Mouse (Mus musculus): ENCODE results near the gene Begain.

Gene Begain

DNA sequence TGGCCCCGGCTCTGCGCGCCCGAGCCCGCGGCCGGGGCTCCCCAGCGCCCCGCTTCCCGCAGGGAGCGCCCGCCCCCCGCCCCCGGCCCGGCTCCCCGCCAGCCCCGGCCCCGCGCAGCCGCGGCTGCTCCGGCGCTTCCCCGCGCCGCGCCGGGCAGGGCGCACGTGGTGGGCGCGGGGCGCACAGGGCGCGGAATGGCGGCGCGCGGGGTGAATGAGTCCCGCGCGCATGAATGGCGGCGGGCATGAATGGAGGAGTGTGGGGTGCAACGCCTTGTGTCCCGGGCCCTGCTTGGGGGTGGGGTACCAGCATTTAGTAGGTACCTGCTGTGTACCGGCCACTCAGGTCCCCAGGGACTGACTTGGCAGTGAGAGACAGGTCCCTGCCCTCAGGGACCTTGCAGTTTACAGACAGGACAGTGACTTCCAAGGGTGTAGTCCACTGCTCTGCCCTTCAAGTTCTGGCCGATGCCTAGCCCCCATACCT, at the start of gene Begain:
Begain (minus strand) TSS at position 51 of the 487 bp plus-strand sequence.
- no peak for DNase-seq

DNA sequence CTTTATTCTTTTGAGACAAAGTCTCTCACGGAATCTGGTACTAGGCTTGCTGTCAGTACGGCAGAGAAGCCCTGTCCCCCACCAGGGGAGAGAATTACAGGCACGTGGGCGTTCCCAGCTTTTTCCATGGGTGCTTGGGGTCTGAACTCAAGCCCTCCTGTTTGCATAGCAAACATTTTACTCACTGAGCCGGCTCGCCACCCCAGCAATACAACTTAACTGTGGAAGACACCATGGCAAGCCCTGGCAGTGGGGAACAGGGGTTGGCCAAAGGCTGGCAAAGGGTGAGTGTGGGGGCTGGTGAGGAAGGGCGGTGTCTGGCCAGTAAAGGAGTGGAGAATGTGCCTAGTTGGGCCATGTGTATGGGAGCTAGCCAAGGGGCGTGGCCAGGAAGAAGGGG, 47.7 kb upstream of the Begain start:
- no peak for DNase-seq

DNA sequence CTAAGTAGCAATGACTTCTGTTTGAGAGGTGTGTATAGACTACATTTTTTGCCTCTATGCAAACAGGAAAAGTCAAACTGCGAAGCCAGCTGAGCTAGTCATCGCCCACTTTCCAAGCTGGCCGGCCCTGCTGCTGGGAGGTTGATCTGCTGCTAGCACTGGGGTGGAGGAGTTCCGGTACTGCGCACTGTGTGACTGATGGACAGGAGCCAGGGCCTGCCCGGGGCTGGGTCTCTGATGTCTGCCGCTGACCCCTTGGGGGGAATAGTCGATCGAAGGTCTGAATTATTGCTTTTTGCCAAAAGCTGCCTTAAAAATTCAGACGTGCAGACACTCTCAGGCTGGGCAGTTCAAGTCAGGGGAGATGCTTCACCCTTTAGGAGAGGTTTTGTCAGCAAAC, 47.1 kb upstream of the Begain start:
- no peak for DNase-seq

DNA sequence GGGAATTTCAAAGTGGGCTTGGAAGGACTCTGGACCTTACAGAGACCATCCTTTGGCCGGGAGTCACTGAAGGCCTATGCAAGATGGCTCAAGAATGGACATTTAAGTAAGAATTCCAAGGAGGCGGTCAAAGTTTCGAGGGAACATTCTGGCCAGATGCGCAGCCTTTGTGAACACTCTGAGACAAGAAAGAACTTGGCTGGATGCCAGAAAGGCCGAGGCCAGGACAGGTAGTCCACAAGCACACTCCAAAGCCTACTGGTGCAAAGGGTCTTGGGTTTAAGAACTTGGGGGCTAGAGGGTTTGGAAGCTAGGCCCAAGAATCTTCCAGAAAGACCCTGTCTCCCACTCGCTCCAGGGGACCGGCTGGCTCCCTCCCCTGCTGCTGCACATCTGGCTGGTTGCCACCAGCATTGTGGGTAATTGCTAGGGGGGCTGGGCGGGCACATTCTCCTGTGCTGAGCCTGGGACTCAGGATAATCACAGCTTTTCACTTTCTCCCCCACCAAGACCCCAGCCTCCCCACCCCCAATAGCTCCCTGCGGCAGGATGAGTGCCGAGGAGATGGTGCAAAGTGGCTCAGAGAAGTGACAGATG, 45.1 kb upstream of the Begain start:
- DNase-seq: no peak

DNA sequence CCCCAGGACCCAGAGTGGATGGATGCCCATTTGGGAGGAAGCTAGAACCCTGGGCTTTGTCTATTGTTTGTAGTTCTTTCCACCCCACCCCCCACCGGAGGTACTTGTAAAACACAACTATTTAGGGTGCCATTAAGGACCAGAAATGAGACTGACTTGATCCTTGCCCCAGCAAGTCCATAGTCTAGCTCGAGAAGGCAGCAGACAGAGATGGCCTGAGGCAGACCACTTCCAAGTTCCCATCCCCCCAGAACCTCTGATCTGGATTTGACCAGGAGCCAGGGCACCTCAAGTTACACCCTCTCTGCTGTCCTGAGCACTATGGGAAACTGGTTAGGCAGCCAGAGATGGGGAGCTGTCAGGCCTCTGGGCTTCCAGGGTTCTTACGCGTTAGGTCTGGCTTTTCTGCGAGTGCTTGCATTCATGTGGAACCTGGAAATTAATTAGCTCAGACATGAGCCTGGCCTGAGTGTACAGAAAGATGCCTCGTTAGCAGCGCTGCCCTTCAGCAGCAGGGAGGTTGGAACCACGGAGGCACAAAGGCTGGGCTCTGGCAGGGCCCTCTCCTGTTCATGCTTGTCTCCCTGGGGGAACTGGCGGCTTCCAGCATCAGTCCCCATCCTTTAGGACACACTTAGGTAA, 44.5 kb upstream of the Begain start:
- no peak for DNase-seq

DNA sequence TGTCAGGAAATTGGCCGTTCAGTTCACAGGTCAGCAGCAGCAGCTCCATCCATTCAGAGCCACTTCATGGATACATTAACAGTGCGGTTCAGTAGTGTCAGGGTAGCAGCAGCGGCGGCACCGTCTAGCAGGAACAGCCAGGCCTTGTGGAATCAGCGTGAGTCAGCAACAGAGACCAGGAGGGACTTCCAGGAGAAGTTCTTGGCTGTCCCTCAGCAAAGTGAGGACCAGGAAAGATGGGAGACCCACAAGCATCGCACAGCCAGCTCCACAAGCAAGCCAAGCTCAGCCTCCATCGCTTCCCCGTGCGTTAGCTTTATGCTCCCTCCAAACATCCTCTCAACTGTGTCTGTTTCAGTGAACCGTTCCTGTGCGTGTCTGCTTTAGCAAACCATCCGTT, 40.9 kb upstream of the Begain start:
- no peak for DNase-seq

DNA sequence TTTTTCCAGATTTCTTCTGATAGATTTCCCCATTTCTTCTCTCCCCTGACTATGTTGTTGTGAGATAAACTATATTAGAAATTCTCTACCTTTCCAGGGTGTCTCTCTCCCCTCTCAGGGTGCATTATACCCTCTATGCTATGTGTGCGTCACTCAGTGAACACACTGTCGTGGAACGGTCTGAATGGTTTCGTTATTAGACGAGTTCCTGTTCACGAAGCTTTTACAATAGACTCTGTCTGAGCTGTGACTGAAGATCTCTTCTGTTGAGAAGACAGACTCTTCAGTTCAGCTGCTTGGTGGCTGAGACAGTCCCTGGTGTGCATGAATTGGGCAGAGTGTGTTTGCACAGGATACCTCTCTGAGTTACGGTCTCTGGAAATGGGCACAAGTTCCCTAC, 32.4 kb upstream of the Begain start:
- no peak for DNase-seq

DNA sequence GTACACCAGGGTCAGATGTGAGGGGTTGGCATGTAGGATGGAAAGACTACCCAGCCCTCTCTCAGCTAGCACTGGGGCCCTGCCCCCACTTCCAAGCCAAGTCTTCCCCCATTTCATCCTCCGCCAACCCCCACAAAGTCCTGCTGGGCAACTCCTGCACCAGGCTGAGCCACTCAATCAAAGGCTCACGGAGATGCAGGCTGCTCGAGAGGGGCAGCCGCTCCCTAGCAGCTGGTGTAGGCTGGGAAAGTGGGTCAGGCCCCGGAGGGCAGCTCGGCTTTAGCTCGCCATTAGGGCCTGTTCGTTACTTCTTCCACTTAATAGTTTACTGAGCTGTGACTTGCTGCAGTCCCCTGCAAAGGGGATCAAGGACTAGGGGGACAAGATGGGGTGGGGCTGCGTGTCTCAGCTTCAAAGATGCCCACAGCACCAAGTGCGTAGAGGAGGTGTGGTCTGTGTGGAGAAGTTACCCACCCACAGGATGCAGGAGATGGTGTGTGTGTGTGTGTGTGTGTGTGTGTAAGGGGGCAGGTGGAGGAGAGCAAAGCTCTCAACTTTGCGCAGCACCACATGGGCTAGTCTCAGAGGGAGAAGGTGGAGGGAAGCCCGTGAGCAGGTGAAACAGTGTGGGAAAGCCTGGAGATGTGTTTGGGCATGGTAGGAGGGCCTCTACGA, 22.6 kb upstream of the Begain start:
- no peak for DNase-seq

DNA sequence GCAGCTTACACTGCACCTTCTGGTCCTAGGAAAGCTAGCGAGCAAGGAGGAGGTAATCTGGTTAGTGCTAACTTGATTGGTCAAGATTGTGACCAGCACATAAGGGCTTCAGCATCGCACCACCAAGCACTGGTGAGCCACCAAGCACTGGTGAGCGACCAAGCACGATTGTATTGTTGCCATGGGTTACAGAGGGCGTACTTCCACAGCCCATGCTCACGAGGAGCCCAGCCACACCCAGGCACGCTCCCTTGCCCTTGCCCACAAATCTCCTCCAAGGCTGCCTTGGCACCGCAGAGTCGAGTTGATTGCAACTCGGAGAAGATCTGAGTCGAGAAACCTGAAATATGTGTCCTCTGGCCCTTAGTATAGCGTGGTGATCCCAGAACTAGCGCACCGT, 22.0 kb upstream of the Begain start:
- DNase-seq: no peak

DNA sequence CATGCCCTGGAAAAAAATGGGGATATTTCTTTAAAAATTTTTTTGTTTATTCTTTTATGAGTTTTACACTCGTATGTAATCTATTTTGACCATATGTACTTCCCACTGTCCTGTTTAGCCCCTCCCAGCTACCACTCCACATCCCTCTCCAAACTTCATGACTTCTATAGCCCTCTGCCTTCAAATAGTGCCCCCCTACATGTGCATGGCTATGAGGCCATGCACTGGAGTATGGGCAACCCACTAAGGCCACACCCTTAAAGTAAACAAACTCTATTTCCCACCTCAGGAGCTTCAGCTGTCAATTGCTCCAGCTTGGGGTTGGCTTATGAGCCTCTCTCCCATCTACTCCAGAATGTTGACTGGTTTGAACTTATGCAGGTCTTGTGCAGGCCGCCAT, 18.1 kb upstream of the Begain start:
- no peak for DNase-seq

DNA sequence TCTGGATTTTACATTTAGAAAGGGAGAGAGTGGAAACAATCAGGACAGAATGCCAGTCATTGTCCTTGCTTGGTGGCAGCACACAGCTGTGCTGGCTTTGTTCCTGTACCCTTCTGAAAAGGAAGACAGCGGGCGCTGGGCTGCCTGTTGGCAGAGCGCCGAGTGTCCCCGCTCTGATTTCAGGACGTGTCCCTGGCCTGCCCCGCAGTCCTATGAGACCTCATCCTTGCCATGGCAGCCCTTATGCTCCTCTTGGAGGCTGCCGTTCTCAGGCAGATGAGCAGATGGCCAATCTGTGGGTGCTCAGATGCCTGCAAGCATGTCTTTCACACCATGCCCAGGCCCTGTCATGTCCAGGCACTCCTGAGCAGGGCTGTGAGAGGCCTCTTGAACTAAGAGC, 17.7 kb upstream of the Begain start:
- DNase-seq: no peak

DNA sequence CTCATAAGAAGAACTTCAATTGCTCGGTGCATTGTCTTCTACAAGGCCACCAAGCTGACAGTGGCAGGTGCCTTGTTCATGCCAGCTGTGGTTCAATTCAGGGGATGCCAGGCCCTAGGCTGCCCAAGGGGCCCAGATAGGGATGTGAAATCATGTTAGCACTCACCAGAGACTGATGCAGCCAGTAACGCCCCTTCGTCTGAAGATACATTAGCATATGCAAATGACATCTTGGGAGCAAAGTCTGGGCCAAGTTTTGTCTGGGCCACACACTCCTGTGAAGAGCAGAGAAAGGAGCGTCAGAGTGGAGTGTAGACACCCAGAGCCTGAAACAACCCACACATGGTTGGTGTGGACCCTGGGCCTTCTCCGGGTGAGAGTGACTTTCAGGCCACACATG, 17.0 kb upstream of the Begain start:
- DNase-seq: no peak

DNA sequence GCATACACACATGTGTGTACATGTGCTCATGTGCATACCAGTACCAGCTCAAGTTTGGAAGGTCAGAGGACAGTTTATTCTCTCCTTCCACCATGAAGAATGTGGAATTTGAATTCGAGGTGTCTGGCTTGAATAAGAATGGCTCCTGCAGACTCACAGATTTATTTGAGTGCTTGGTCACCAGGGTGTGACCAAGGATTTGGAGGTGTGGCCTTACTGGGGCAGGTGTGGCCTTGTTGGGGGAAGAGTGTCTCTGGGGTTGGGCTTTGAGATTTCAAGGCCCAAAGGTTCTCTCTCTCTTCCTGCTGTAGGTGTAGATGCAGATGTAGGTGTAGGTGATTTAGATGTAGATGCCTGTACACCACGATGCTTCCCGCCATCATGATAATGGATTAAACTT, 15.5 kb upstream of the Begain start:
- DNase-seq: no peak

DNA sequence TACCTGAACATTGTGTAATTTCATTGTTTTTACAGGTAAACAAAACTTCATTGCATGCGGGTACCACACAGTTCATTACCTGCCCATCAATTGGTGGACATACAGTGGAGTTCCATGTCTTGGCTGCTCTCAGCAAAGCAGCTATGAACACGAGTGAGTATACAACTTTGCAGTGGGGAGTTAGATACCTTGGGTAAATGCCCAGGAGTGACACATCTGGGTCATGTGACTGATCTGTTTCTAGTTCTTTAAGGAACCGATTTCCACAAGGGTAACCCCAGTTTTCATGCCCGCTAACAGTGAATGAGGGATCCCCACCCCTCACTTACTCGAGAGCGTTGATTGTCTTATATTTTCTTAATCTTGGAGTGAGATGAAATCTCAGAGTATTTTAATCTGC, 9.0 kb upstream of the Begain start:
- no peak for DNase-seq

DNA sequence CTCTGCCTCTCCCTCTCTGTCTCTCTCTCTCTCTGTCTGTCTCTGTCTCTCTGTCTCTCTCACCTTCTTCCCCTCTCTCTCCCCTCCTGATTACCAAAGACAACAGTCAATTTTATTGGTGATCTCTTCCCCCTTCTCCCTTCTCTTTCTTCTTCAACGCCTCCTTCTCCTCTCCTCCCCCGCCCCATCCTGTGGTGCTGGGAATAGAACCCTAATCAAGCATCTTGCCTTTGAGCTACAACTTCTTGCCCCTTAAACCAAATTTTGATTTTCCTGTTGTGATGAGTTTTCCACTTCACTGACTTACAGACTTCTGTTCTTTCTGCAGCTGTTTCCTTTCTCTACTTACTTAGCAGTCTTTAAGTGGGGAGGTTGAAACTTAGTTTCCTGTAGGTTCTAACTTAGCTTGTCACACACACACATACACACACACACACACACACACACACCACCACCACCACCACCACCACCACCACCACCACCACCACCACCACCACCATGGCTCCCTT, 6.8 kb upstream of the Begain start:
- DNase-seq: no peak

DNA sequence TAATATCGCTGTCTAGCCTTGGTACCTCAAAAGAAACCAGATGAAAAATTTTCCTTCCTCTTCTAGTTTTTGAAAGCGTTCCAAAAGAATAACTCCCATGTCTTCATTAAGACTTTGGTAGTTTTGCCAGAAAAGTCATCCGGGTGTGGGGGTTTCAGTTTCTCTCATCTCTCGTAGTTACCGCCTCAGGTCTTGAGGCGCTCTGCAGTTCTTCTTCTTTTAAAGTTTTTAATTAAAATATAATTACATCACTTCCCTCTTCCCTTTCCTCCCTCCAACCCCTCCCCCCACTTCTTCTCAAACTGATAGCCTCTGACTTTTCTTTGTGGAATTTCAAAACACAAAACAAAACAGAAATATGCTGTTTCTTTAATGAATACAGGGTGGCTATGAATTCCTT, 6.1 kb upstream of the Begain start:
- no peak for DNase-seq

DNA sequence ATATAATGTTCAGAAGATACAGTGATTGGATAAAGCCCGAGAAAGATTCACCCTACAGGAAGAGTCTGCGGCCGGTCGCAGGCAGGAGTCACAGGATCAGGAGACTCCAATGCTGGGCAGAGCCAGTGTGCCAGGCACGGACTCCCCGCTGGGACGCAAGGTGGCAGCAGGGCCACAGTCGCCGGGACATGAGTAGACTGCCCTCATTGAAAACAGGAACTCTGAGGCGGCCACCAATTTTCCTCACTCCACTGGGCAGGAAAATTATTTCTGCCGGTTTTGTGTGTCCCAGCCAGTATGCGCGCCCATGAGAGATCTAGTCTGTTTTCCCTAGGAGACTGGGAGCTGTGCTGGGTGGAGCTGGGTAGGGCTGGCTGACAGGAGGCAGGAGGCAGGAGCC, 3.2 kb upstream of the Begain start:
- DNase-seq: no peak

DNA sequence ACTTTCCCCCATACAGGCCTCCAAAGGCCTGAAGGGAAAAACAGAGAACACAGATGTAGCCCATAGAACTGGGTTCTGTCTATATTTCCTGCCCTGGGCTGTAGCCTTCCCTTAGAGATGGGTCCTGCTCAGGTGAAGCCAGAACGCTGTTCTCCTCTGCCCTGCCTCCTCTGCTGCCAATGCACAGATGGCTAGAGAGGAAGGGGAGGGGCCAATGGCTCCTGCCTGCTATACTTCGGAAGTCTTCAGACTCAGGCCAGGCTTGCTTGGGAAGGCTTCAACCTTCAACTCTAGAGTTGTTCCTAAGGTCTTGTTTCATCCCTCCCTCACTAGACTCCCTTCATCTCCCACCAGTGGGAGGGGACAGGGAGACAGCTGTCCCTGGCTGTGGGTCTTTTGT, 1.7 kb upstream of the Begain start:
- DNase-seq: no peak

DNA sequence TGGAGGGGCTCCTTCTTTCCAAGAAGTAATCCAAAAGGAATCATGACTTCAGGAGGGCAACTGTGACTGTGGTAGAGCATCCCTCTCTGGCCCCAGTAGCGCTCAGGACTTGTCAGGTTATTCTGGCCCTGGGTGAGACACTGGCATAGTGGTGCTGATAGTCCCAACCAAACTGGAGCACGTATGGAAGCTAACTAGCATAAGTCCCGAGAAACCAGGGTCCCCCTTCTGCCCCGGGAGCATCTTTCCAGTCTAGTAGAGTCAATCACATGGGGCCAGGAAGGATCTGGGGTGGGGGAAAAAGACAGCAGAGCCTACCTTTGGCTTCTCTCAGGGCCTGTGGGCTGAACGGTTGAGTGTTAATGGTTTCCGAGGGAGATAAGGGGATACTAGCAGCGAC, 721 bp upstream of the Begain start:
- no peak for DNase-seq

DNA sequence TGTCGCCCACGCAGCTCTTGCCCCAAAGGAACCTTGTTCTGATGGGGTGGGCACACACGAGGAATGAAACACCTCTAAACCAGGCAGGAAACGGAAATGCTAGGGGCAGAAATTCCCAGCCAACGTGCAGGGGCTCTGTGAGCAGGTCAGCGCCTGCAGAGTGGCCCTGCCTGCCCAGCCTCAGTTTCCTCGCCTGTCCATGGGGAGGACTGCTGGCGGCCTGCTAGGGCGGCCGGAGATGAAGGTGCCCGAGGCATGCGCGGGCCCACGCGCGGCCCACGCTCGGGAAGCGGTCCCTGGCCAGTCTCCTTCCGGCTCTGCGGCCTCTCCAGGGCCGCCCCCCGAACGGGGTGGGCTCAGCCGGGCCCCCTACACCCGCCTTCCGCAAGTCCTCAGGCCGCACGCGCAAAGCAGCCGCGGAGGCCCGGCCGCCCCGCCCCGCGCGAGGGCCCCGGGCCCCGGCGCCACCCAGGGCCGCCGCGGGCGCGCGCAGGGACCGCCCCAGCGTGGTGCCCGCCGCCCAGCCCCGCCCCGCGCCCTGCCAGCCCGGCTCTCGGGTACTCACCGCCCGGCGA, 369 bp downstream of the Begain start:
- DNase-seq: peak; percentile 39

DNA sequence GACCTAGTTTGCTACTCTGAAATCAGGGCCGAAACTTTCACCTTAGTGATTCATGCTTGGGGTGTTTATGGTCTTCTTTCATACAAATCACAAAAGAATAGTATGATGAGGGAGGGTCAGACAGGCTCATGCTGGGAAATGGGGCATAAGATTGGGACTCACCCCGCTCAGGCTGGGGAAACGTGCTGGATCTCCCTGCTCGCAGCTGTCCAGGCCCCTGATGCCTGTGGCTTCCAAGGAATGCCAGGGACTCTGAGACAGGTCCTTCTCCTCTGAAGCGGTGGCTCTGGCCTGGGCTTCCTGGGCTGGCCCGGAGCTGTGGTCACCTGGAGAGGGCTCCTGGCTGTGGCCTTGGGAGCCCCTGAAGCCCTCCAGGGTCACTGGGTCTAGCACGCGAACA, 9.4 kb downstream of the Begain start:
- DNase-seq: no peak

DNA sequence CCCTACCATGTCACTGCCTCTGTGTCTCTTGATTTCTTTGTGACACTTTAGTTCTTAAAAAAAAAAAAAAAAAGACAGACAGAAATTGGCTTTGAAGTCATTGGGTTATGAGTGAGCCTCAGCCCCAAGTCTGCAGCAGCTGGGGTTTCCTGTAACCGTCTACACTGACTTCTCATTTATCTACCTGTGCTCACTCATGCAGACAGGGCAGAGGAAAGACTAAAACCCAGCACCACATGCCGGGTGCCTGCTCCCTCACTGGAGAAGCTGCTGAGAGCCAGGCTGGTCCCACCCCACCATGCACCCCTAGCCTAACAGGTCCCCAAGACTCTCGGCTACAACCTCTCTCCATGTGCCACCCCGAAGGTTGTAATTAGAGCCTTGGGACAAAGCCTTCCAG, 10.3 kb downstream of the Begain start:
- DNase-seq: no peak

DNA sequence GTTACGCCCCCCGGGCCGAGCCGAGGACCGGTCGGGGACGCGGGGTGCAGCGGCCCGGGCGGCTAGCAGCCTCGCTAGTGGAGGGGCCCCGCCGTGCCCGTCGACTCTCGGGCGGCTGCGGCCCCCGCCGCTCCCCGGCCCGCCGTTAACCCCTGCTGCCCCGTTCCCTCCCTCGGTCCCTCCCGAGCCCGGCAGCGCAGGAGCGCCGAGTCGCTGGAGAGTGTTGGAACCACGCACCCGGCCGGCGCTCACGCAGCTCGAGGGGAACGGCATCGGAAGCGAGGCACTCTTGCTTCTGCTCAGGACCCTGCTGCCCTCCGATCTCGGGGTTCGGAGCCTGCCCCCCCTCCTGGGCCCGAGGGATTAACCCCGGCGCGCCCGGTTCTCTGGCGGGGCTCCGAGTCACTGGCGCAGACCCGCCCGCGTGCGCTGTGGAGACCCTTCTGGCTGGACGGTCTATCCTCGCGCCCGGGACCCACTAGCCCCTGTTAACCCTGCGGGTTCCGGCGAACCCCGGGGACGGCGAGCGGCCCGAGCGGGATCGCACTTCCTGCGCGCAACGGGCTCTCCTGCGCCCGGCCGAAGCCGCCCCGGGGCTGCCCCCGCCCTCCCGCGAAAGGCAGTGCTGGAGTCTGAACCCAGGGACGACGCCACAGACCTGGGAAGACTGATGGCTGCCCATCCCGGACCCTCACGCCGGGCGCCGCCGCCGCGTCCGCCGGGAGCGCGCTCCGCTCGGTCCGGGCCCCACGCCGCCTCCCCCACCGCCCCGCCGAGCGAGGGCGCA, 14.8 kb downstream of the Begain start:
- no peak for DNase-seq

Data from liver (tissue).